14 mouse cellular contexts compared by ENCODE assay signal in the genomic region with DNA sequence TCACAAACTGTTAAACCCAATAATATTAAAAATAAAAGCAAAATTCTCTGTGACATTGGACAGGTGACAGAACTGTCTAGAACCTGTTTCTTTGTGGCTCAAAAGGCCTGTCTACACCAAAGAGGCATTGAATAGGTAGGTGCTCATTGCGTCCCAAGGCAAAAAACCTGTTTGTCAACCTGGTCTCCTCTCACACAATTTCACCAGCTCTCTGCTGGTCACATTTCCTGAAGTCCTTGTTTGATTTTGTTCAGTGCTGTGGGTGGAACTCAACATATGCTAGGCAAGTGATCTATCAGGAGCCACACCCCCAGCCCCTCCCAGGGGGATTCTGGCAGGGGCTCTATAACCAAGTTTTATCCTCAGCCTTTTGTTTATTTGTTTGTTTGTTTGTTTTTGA.
"Had no signal": no experiment of that assay in that cellular context is flagged by ENCODE, and none has a peak within 500 bp of the region (broad histone marks: within the 10 kb centered on the region; RNA-seq: fewer than 3 reads in every experiment).

No protein-coding gene starts in this region.

- ATAC-seq: midbrain, embryonic 16.5 days had no signal

- H3K9me3 ChIP-seq: limb, embryonic 13.5 days; midbrain, embryonic 12.5 days; neural tube, embryonic 13.5 days had no signal

- DNase-seq: kidney, postnatal 4 days; left cerebral cortex, postnatal 4 days; lung, adult 2 months; retina, postnatal 1 day; right cerebral cortex, postnatal 14 days; thymus, adult 2 months; thymus, postnatal 25 days had no signal

- H3K4me2 ChIP-seq: limb, embryonic 13.5 days; midbrain, embryonic 12.5 days; neural tube, embryonic 13.5 days had no signal

- H3K4me3 ChIP-seq: layer of hippocampus, adult 2 months; limb, embryonic 13.5 days; midbrain, embryonic 12.5 days; neural tube, embryonic 13.5 days had no signal

- H3K9ac ChIP-seq: limb, embryonic 13.5 days; liver, embryonic 14.5 days; midbrain, embryonic 12.5 days; neural tube, embryonic 13.5 days had no signal

- H3K27me3 ChIP-seq: limb, embryonic 13.5 days; midbrain, embryonic 12.5 days; neural tube, embryonic 13.5 days had no signal

- H3K27ac ChIP-seq: kidney, postnatal 0 days; layer of hippocampus, adult 2 months; limb, embryonic 13.5 days; liver, embryonic 14.5 days; midbrain, embryonic 12.5 days; neural tube, embryonic 13.5 days had no signal
